Mouse (Mus musculus) heart, embryonic 12.5 days (tissue): ENCODE results near the gene Rnpepl1. TPM values are rescaled to one million over a fixed set of nuclear protein-coding genes. Genes with fewer than 3 reads are reported as not detected.

ENCODE experiments used
- polyA plus RNA-seq: library from polyadenylated mRNA; unstranded; fragments of >200 nt; fragmentation: Nextera tagmentation; extraction: Ambion mirVana; gene quantifications from 2 replicates; pipeline ENCODE4 v1.2.1, GENCODE M21; 2016

The Rnpepl1 gene
- polyA plus RNA-seq, 1 experiment from 2014 or later, result 38.9 TPM

Other genes starting within 250 kb of the Rnpepl1 start
- gene Gpc1, start 79.1 kb upstream of the Rnpepl1 start, polyA plus RNA-seq, result 67.2 and 70.3 TPM in 2 replicates
- gene Ankmy1, start 7.9 kb upstream of the Rnpepl1 start, polyA plus RNA-seq, result 0.17 and 0.18 TPM in 2 replicates
- gene Dusp28, start 3.8 kb upstream of the Rnpepl1 start, polyA plus RNA-seq, result 10.3 and 11.0 TPM in 2 replicates
- gene Capn10, start 23.6 kb downstream of the Rnpepl1 start, polyA plus RNA-seq, result 18.2 and 19.1 TPM in 2 replicates
- 0.35 and 1.0 TPM in 2 replicates for gene Gpr35, start 40.1 kb downstream of the Rnpepl1 start, polyA plus RNA-seq
- gene Aqp12, start 95.6 kb downstream of the Rnpepl1 start, polyA plus RNA-seq, result not detected in 2 replicates
- gene Kif1a, start 191.2 kb downstream of the Rnpepl1 start, polyA plus RNA-seq, result 7.4 and 7.7 TPM in 2 replicates
- gene Agxt, start 224.5 kb downstream of the Rnpepl1 start, polyA plus RNA-seq, result not detected in 2 replicates